Mouse (Mus musculus) lung, adult 2 months (tissue): Measurements from ENCODE around the gene Cnih3.

Source experiments
- CTCF ChIP-seq: fragments of 200-500 bp; IDR thresholded peaks from 2 replicates; pipeline ENCODE4 v1.5.1; 2011; ENCODE audit warnings: mild to moderate bottlenecking, low read length, control low read depth; ENCODE audit not compliant: insufficient read depth
- POLR2A ChIP-seq: fragments of 200-500 bp; IDR thresholded peaks from 2 replicates; pipeline ENCODE4 v1.6.1; 2011; ENCODE audit warnings: low read depth, mild to moderate bottlenecking, control low read depth, low read length, borderline replicate concordance; ENCODE audit errors: extremely low read depth

GRCm38 (mm10) chr1:181433263-181433662 is 80.8 kb downstream of the Cnih3 start:
- TF ChIP-seq CTCF (no peak), POLR2A (no peak)
